Mouse (Mus musculus) embryo, embryonic 10 days (tissue): Measurements from ENCODE around the gene Sdc3.

ENCODE experiments used
- DNase-seq: peaks from one replicate; pipeline ENCODE4 v3.0.0-alpha.2; 2015; ENCODE audit warnings: low spot score

The Sdc3 gene

GRCm38 (mm10) chr4:130828851-130829673, 36.7 kb downstream of the Sdc3 start:
- peak; percentile 88 for DNase-seq

- DNase-seq: peak; percentile 73
Observed at GRCm38 (mm10) chr4:130834122-130834521, 41.8 kb downstream of the Sdc3 start.

GRCm38 (mm10) chr4:130835550-130835949, 43.2 kb downstream of the Sdc3 start:
- DNase-seq: no peak

- DNase-seq: peak; percentile 45
Observed at GRCm38 (mm10) chr4:130836281-130837061, 44.1 kb downstream of the Sdc3 start.

- DNase-seq: peak; percentile 36
Observed at GRCm38 (mm10) chr4:130838585-130838984, 46.2 kb downstream of the Sdc3 start.

- DNase-seq: peak; percentile 47
Observed at GRCm38 (mm10) chr4:130841107-130841840, 48.9 kb downstream of the Sdc3 start.

- DNase-seq: no peak
Observed at GRCm38 (mm10) chr4:130848814-130849213, 56.5 kb downstream of the Sdc3 start.

- no peak for DNase-seq
Observed at GRCm38 (mm10) chr4:130857661-130858060, 65.3 kb downstream of the Sdc3 start.

GRCm38 (mm10) chr4:130858880-130859279, 66.5 kb downstream of the Sdc3 start:
- no peak for DNase-seq

- no peak for DNase-seq
Observed at GRCm38 (mm10) chr4:130859467-130859866, 67.1 kb downstream of the Sdc3 start.

GRCm38 (mm10) chr4:130860902-130861652, 68.7 kb downstream of the Sdc3 start:
- no peak for DNase-seq

- DNase-seq: peak; percentile 78
Observed at GRCm38 (mm10) chr4:130861653-130862208, 69.4 kb downstream of the Sdc3 start.

GRCm38 (mm10) chr4:130862538-130862937, 70.2 kb downstream of the Sdc3 start:
- DNase-seq: no peak

- DNase-seq: no peak
Observed at GRCm38 (mm10) chr4:130865460-130865859, 73.1 kb downstream of the Sdc3 start.

- DNase-seq: peak; percentile 81
Observed at GRCm38 (mm10) chr4:130865901-130866371, 73.6 kb downstream of the Sdc3 start.

GRCm38 (mm10) chr4:130867940-130868339, 75.6 kb downstream of the Sdc3 start:
- no peak for DNase-seq

- DNase-seq: no peak
Observed at GRCm38 (mm10) chr4:130868803-130869202, 76.5 kb downstream of the Sdc3 start.

GRCm38 (mm10) chr4:130872414-130872813, 80.1 kb downstream of the Sdc3 start:
- DNase-seq: no peak

GRCm38 (mm10) chr4:130873440-130873839, 81.1 kb downstream of the Sdc3 start:
- no peak for DNase-seq

- DNase-seq: no peak
Observed at GRCm38 (mm10) chr4:130874601-130875000, 82.3 kb downstream of the Sdc3 start.
